Mouse (Mus musculus) lung, postnatal 4 days (tissue): ENCODE results near the gene Opcml.
A peak's percentile ranks its signal among the peaks of the same experiment; 100 is the strongest.

ENCODE experiments used
- DNase-seq, 2 experiments: peaks; one replicate each; pipeline ENCODE4 v3.0.0; 2021

The Opcml gene

DNA sequence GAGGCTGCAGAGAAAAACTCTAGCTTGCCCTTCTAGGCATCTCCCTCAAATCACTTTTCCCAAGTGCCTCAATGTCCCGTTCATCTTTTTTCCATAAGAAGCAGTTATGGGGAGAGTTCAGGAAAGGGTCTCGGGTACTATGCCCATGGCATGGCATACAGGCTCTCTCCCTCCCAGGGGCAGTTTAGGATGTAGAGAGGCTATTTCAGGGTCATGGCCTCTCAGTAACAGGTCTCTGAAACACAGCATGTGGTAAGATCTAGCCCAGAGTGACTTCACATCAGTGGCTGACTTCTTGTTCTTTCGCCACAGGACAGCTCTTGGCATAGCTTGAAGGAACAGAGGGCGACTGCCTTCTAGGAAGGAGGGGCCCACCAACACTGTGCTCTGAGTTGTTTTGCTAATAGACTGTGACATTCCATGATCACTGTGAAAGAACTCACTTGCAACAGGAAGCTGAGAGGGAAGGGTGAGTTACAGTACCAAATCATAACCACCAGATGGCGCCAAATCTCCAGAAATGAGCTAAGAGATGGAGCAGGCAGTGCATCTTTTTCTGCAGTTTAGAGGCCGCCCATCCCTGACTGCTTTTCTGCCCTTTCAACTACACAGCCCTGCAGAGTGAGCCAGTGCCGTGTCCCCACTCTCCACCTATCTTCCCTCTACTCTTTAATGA, 470.6 kb downstream of the Opcml start:
- peak; percentile 58 to 76 for DNase-seq

DNA sequence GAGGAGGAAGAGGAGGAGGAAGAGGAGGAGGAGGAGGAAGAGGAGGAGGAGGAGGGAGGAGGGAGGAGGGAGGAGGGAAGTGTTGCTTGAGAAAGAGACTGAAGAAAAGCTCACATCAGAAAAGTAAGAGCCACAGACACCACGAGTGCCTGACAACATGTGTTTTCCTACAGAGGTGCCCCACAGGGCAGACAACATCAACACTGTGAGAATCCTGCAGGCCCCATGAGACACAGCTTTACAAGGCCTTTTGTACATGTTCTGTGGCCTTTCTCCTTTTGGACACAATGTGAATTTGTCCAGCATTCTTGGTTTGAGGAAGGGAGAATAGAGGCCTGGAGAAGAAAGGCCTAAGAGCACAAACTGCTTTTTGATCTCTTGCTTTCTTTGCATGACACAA, 471.4 kb downstream of the Opcml start:
- no peak for DNase-seq

GRCm38 (mm10) chr9:28262896-28263295, 472.3 kb downstream of the Opcml start:
- DNase-seq: no peak

GRCm38 (mm10) chr9:28264761-28265160, 474.2 kb downstream of the Opcml start:
- DNase-seq: no peak

DNA sequence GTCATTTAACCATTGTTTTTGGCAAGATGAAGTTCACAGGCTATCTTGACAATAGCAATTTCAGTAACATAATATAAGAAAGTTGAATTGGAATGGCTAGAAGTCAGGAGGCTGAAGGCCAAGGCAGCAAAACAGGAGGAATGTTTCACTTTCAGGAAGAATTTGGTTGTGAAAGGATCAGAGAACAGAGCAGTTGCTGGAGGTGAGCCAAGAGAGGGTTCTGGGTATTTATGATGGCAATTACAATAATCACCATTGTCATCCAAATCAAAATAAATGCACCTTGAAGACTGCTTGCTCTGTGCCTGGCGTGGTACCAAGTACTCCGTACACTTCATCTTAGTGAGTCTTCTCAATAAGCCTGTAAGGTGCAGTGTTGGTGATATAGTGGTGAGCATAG, 483.2 kb downstream of the Opcml start:
- peak in 1 of 2 experiments; percentile 13 for DNase-seq

GRCm38 (mm10) chr9:28278555-28278954, 488.0 kb downstream of the Opcml start:
- DNase-seq: no peak

DNA sequence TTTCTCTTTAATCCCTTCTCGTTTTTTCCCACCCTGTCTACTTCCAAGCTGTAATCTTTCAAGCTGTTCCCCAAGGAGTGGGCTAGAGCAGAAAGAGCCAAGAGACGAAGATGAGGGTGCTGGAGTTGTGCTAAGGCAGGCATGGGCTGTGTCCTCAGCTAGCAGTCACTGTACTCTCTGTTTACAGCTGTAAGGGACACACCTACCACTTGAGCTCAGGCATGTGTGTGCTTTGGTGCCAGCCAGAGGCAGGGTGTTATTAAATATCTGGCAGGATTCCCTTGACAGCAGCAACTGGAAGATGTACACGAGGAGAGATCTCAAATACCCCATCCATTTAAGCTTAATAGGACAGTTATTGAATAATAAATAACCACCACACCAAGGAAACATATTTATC, 490.4 kb downstream of the Opcml start:
- peak in 1 of 2 experiments; percentile 23 for DNase-seq

DNA sequence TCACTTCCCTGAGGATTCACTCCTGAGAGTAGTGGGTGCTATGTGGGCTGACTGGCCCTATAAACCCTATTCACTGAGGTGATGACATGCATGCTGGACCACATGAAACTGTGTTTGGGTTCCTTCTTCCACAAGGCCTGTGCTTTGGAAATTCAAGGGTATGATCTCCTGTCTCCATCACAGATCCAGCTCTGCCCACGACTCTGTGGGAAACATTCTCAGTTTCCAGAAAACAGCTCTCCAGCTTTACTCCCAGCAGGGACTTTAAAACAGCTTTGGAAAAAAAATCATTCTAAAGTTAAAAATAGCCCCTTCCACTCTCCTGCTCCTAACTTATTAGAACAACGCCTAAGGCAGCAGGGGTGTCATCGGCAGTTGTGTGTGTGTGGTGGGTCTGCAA, 491.0 kb downstream of the Opcml start:
- no peak for DNase-seq

DNA sequence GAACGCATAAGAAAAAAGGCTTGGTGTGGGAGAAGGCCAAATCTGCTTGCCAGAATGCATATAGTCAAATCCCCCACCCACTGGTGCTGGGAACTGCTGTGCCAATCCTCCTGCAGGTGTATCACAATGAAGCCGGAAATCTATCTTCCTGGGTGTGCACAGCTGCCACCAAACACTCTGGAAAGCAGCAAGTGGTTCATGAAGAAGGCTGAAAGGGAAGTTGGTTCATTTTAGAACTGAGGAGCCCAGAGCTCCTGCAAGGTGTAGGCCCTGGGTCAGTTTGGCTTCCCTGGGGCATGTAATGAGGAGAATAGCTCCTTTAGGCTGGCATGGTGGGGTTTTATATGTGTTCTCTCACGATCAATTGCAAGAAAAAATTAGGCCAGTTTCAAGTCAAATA, 494.4 kb downstream of the Opcml start:
- no peak for DNase-seq

GRCm38 (mm10) chr9:28286384-28286783, 495.8 kb downstream of the Opcml start:
- no peak for DNase-seq

DNA sequence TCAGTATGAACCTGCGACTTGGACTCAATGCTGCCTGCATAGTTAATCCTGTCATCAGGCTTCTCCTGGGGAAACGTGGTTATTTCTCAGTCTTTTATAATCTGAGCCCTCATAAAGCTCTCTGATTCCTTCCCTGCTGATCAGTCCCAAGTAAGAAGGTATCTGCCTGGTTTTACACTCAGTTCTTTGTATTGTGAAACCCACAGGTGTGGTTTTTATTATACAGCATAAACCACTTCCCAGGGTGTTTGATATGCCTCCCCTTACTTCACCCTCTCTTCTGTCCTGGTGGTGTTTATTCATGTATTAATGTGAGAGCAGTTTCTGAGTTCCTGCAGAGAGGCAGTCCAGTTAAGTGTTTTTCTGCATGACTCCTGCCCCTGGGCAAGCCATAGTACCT, 496.9 kb downstream of the Opcml start:
- no peak for DNase-seq

DNA sequence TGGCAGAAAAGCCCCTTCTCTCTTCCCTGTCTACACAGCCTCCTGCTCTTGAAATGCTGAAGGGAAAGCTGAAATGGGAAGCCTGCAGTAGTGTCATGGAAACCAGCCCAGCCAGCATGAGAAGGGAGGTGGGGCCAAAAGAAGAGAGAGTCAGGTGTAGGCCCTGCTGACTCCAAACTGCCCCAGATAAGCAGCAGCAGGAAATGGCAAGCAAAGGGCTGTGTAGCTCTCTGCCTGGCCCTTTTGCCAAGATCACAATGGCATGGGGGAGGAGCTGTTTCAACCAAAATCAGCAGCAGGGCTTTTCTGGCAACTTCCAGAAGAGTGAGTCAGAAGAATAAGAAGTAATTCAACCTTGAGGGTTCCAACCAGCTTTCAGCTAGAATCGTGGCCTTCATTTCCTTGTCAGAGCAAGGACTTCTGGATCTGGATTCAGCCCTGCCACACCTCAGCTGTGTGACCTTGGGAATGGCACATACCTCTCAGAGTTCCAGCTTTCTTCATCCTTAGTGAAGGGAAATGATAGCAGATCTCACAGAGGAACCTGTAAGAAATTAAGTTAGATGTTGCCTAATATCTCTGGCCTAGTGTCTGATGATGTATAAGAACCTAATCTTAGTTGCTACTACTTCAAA, 499.2 kb downstream of the Opcml start:
- no peak for DNase-seq

DNA sequence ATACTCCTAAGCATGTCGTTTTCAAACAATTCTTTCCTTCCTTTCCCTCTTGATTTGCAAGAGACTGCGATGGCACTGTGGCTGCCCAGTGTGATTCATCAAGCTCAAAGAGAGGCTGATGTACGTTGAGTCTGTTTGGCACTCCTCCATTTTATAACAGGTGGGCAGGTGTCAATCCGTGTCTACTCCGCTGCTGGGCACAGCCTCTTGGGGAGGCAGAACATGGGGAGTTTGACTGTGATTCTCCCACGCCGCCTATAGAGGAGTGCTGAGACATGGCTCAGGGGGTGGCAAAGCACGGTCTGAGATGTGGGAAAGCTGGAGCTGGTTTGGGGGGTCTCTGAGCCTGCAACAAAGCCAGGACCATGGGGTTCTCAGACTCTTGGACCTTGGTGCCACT, 513.1 kb downstream of the Opcml start:
- DNase-seq: no peak

- DNase-seq: no peak
Observed at GRCm38 (mm10) chr9:28306364-28307121, 516.0 kb downstream of the Opcml start.

- DNase-seq: no peak
Observed at GRCm38 (mm10) chr9:28307122-28307430, 516.5 kb downstream of the Opcml start.

- DNase-seq: no peak
Observed at GRCm38 (mm10) chr9:28307481-28308050, 517.0 kb downstream of the Opcml start.

DNA sequence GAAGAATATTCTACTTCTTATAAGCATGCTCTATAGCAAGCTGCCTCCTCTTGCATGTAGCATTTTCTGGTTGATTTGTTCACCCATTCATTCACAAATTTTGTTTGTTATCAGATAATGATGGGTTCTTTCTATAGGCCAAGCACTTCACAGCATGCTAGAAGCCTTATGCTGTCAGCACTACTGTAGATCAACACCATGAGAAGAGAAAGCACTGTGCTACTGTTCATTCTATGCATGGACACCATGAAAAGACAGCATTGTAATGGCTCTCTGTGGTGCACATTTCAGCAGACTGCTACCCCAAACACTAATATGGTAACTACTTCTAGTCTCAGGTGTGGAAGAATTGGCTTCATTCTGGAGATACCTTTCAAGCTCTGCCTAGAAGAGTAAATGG, 527.3 kb downstream of the Opcml start:
- DNase-seq: no peak

DNA sequence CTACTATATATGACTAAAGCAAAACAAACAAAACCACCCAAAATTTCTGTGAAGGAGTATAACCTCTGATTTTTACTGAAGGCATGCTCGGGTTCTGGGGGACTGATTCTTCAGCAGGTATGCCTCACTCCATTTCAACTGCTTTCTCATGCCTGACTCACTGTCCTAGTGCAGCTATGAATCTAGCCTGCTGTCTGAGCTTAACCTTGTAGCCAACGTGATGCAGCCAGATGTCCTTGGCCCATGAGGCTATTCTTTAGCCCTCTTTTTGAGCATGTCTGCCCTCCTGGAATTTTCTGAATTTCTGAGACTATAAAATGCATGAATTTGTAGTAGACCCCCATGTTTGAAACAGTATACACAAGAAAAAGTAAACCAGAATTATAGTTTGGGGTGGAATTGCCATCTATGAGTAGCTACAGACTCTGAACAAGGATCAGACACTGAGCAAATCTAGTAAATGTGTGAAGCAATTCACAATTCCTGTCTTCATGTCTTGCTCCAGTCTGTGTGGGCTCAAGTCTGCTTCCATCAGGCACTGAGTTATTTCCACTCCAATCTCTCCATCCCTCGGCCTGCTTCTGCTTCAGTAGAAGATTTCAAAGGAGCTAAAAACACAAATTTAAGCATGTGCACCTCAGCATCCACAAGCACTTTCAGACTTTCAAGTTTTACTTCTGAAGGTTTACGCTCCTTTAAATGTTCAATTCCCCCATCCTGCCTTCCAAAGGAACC, 528.6 kb downstream of the Opcml start:
- no peak for DNase-seq

GRCm38 (mm10) chr9:28319802-28320201, 529.2 kb downstream of the Opcml start:
- DNase-seq: no peak

GRCm38 (mm10) chr9:28327985-28328384, 537.4 kb downstream of the Opcml start:
- DNase-seq: no peak

DNA sequence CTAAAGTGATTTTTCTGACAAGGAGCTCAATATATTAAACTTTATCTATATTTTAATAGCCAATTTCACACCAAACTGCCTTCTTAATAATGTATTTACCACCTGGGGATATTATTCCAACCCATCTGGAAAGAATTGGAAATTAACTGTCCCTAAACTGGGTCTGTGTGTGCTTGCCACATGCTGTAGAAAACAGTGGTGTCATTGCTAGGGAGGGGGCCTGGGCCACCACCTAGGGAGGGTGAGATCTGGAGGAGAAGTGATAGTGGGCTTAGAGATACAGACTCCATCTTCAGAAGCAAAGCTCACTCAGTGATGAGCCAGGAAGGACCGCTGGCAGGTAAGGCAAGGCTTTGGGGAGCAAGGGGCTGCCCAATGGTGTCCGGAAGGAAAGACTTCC, 537.9 kb downstream of the Opcml start:
- DNase-seq: no peak

DNA sequence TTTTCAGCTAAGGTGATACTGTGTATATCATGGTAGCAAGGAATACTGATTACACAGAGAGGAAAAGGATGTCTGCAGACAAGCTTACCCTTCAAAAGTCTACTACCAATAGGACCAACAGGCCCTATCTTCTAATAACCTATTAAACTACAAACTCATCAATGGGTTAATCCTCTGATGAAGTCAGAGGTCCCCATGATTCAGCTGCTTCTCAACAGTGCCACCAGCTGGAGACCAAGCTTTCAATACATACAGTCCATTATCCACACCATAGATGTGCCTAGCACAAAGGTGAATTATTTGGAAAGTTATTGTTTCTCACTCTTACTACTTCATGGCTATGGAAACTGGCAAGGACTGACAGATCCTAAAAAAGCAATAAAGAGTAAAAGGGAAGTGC, 538.9 kb downstream of the Opcml start:
- DNase-seq: no peak

DNA sequence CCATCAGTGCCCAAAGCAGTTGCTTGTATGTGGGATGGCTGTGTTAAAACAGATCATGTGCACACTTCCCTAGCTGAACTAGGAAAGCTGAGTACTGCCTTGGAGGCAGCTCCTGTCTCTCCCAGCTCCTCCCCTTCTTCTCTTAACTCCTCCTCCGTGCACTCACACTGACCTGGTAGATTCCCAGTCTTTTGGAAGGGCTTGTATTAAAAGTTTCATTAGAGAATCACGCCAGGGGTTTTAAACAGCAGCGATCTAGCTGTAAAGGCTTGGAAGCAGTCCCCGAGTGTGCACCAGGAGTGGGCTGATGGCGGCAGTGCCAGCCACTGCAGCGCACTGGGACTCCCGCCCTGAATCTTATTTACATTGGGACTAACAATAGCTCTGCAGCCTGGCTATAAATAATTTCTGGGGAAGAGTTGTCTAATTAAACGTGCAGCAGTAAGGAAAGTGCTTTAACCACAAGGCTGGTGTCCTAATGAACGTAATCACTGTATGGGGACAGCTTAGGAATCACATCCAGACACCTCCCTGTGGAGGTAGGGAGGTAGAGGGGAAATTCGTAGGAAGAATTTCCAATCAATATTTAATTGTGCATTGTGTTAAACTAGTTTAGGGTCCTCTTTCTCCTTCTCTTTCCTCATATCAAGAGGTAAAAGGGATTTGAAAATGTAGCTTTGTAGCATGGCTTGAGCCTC, 546.1 kb downstream of the Opcml start:
- DNase-seq: peak in 1 of 2 experiments; percentile 25
